Comparison of ENCODE assay signal across 8 mouse cellular contexts in genomic region chr10:83361643-83362382, GRCm38 (mm10). TPM values are rescaled to one million over a fixed set of nuclear protein-coding genes. Genes with fewer than 3 reads are reported as not detected.
DNase-seq lines count a peak whose midpoint lies in the region; ATAC-seq and TF ChIP-seq lines count a peak whose summit lies in the region.

No protein-coding gene starts in this region.

- no peaks in the 10 kb centered on the region for H3K9me3 ChIP-seq in G1E (replicated peaks)
- no peaks in the 10 kb centered on the region for H3K9me3 ChIP-seq in hindbrain, embryonic 12.5 days (replicated peaks)
- H3K9me3 ChIP-seq in stomach, postnatal 0 days (ENCODE audit: control insufficient read depth, low read length), result no peaks in the 10 kb centered on the region

- WGBS in hindbrain, embryonic 12.5 days, result 49% methylated on average over 5 of the region's 5 CpGs
- 55% methylated on average over 5 of the region's 5 CpGs for WGBS in stomach, postnatal 0 days

- no peak for TF ChIP-seq EP300 in stomach, postnatal 0 days (optimal IDR thresholded peaks at IDR 0.05)

- H3K36me3 ChIP-seq in G1E (replicated peaks), result peaks cover 52% of the 10 kb centered on the region
- peaks cover 42% of the 10 kb centered on the region for H3K36me3 ChIP-seq in hindbrain, embryonic 12.5 days
- peaks cover 7% of the 10 kb centered on the region; the same call in 1 of the 2 replicates for H3K36me3 ChIP-seq in stomach, postnatal 0 days (ENCODE audit: control insufficient read depth, insufficient read depth, low read length)

- H3K27ac ChIP-seq in hindbrain, embryonic 12.5 days, result no peak overlapping the region
- H3K27ac ChIP-seq in stomach, postnatal 0 days (replicated peaks), result no peak overlapping the region

- H3K4me1 ChIP-seq in G1E (ENCODE audit: insufficient read depth, low read depth, low read length), result peaks cover 59% of the 10 kb centered on the region
- H3K4me1 ChIP-seq in hindbrain, embryonic 12.5 days, result peaks cover 15% of the 10 kb centered on the region
- H3K4me1 ChIP-seq in stomach, postnatal 0 days (replicated peaks; ENCODE audit: control insufficient read depth, insufficient read depth), result no peaks in the 10 kb centered on the region

- intact Hi-C loops in left cerebral cortex, postnatal 10 days (cut with DNase I), result loop anchor here (5.0 kb wide), 1 partner anchor 180 kb away; the partner anchor contains the start of gene Washc4

- H3K4me3 ChIP-seq in G1E (ENCODE audit: low read depth, low read length), result peak overlapping the region; percentile 100
- 0 out of 2 replicates have a peak overlapping the region, but pooled peaks have one; percentile 2 for H3K4me3 ChIP-seq in hindbrain, embryonic 12.5 days
- no peak overlapping the region for H3K4me3 ChIP-seq in stomach, postnatal 0 days (ENCODE audit: low read depth, low read length)

- no peak for ATAC-seq in G1E (ENCODE audit: extremely low read depth, insufficient number of reproducible peaks, low FRiP score, poor library complexity, severe bottlenecking)
- ATAC-seq in hindbrain, embryonic 12.5 days (ENCODE audit: low FRiP score), result no peak
- ATAC-seq in stomach, postnatal 0 days (ENCODE audit: low FRiP score, low TSS enrichment), result no peak

- no peaks in the 10 kb centered on the region for H3K27me3 ChIP-seq in G1E (ENCODE audit: insufficient read depth, low read length)
- no peaks in the 10 kb centered on the region for H3K27me3 ChIP-seq in hindbrain, embryonic 12.5 days
- no peaks in the 10 kb centered on the region for H3K27me3 ChIP-seq in stomach, postnatal 0 days (ENCODE audit: control insufficient read depth, insufficient read depth, low read length)

- H3K4me2 ChIP-seq in hindbrain, embryonic 12.5 days (replicated peaks), result peak overlapping the region; percentile 80
- no peak overlapping the region for H3K4me2 ChIP-seq in stomach, postnatal 0 days (replicated peaks; ENCODE audit: low read depth)

- no peak for TF ChIP-seq CTCF in G1E (IDR thresholded peaks at IDR 0.05; ENCODE audit: low read depth, low read length)
- TF ChIP-seq CTCF in stomach, postnatal 0 days (IDR thresholded peaks at IDR 0.05; ENCODE audit: low read depth), result peak; percentile 73

- peak; percentile 21 to 48 for DNase-seq in layer of hippocampus, postnatal 14 days (ENCODE audit: low spot score in 2 of 2)
- no peak for DNase-seq in layer of hippocampus, adult 8-10 months (ENCODE audit: low spot score in 2 of 2)
- DNase-seq in G1E (ENCODE audit: low spot score), result peak; percentile 43
- peak; percentile 7 for DNase-seq in embryo, embryonic 11.5 days (ENCODE audit: low read depth, low spot score)
- DNase-seq in lung, postnatal 10 days, result peak; percentile 51
- DNase-seq in stomach, postnatal 0 days (ENCODE audit: low spot score), result no peak
- DNase-seq in left cerebral cortex, postnatal 10 days (ENCODE audit: extremely low spot score in 1 of 2, low spot score in 2 of 2), result no peak

- peak overlapping the region; percentile 5; the same call in 1 of the 2 replicates for H3K9ac ChIP-seq in hindbrain, embryonic 12.5 days
- no peak overlapping the region for H3K9ac ChIP-seq in stomach, postnatal 0 days (ENCODE audit: low read length)

RNA-seq across cellular contexts. Expression of gene D10Wsu102e, which starts 1.8 kb away (rescaled TPM):
- total RNA-seq in layer of hippocampus, postnatal 14 days (2021), result 1 to 10 TPM; 2.5 to 2.6 TPM
- total RNA-seq in layer of hippocampus, adult 8-10 months (2022), result 1 to 10 TPM; 2.9 to 3.5 (median 3.3) TPM
- total RNA-seq in G1E (2014; fragmentation: Nextera tagmentation) (5.5 TPM in 2 replicates), G1E (2017) (2.0 and 2.3 TPM in 2 replicates)
- 0.54 and 0.67 TPM in 2 replicates for polyA plus RNA-seq in G1E (2012)
- polyA plus RNA-seq in hindbrain, embryonic 12.5 days (2016; fragmentation: Nextera tagmentation; extraction: Ambion mirVana), result 1.0 TPM in 2 replicates
- 0.23 and 0.27 TPM in 2 replicates for polyA plus RNA-seq in stomach, postnatal 0 days (2015; fragmentation: Nextera tagmentation; extraction: Ambion mirVana)
- 1 to 10 TPM; 2.8 to 3.3 TPM for total RNA-seq in left cerebral cortex, postnatal 10 days (2021)

RNA-seq across cellular contexts. Expression of gene Slc41a2, which starts 24.1 kb away (rescaled TPM):
- 10 to 100 TPM; 27.3 to 30.7 TPM for total RNA-seq in layer of hippocampus, postnatal 14 days (2021)
- 10 to 100 TPM; 22.7 to 29.9 (median 24.5) TPM for total RNA-seq in layer of hippocampus, adult 8-10 months (2022)
- not detected in 2 replicates for total RNA-seq in G1E (2014; fragmentation: Nextera tagmentation)
- 0.05 TPM in 1 of 2 replicates, not detected in the other for total RNA-seq in G1E (2017)
- polyA plus RNA-seq in G1E (2012), result not detected in 2 replicates
- 2.6 and 3.8 TPM in 2 replicates for polyA plus RNA-seq in hindbrain, embryonic 12.5 days (2016; fragmentation: Nextera tagmentation; extraction: Ambion mirVana)
- 0.59 and 0.92 TPM in 2 replicates for polyA plus RNA-seq in stomach, postnatal 0 days (2015; fragmentation: Nextera tagmentation; extraction: Ambion mirVana)
- total RNA-seq in left cerebral cortex, postnatal 10 days (2021), result 10 to 100 TPM; 35.6 to 37.7 TPM

Comparison
In these comparisons a context has a peak if more than half of its experiments do, and no peak if none do; other contexts are left out.
1. DNase-seq: peak in layer of hippocampus, postnatal 14 days (2 of 2), G1E (single experiment), embryo, embryonic 11.5 days (single experiment) and lung, postnatal 10 days (single experiment); none in layer of hippocampus, adult 8-10 months (0 of 2), stomach, postnatal 0 days (single experiment) and left cerebral cortex, postnatal 10 days (0 of 2).
2. RNA of gene Slc41a2, which starts 24.1 kb away (total RNA-seq): 35.6 to 37.7 TPM in left cerebral cortex, postnatal 10 days, 27.3 to 30.7 TPM in layer of hippocampus, postnatal 14 days and 22.7 to 29.9 TPM in layer of hippocampus, adult 8-10 months; 0.05 TPM in G1E; every median in the first group is over 10 times any median in the second.